Mouse (Mus musculus) hindbrain, embryonic 15.5 days (tissue): ENCODE results near the gene Rpl9. TPM values are rescaled to one million over a fixed set of nuclear protein-coding genes. Genes with fewer than 3 reads are reported as not detected.

Source experiments
- ATAC-seq: fragments of 200-750 bp; cut with Nextera tagmentation; 2 replicates; pipeline ENCODE4 v1.8.0; 2017; ENCODE audit warnings: low read depth, moderate number of reproducible peaks, moderate TSS enrichment; ENCODE audit not compliant: low FRiP score
- H3K27ac ChIP-seq: fragments of 300-500 bp; sonication (generic); replicated peaks from 2 replicates; pipeline ENCODE4 v1.5.1; 2015; ENCODE audit warnings: mild to moderate bottlenecking, inconsistent platforms
- H3K27me3 ChIP-seq: fragments of 300-500 bp; sonication (generic); 2 replicates; pipeline ENCODE4 v1.6.1; 2015; ENCODE audit warnings: control low read depth, inconsistent platforms
- H3K36me3 ChIP-seq: fragments of 300-500 bp; sonication (generic); 2 replicates; pipeline ENCODE4 v1.6.1; 2015; ENCODE audit warnings: control low read depth, inconsistent platforms
- H3K4me1 ChIP-seq: fragments of 300-500 bp; sonication (generic); replicated peaks from 2 replicates; pipeline ENCODE4 v1.6.1; 2015; ENCODE audit warnings: control low read depth, inconsistent platforms
- H3K4me2 ChIP-seq: fragments of 300-500 bp; sonication (generic); 2 replicates; pipeline ENCODE4 v1.6.1; 2015; ENCODE audit warnings: moderate library complexity, mild to moderate bottlenecking, inconsistent platforms
- H3K4me3 ChIP-seq: fragments of 300-500 bp; sonication (generic); 2 replicates; pipeline ENCODE4 v1.5.1; 2015; ENCODE audit warnings: mild to moderate bottlenecking, inconsistent platforms
- H3K9ac ChIP-seq: fragments of 300-500 bp; sonication (generic); 2 replicates; pipeline ENCODE4 v1.6.1; 2015; ENCODE audit warnings: inconsistent platforms
- H3K9me3 ChIP-seq: fragments of 300-500 bp; sonication (generic); 2 replicates; pipeline ENCODE4 v1.6.1; 2016; ENCODE audit warnings: control low read depth, inconsistent platforms
- WGBS: fragments of 180-500 bp; shearing (Covaris S2); methylation state at CpG from one replicate; pipeline ENCODE4 v1.1.7; 2015; 5-methylcytosine and 5-hydroxymethylcytosine counted together
- polyA plus RNA-seq: library from polyadenylated mRNA; unstranded; fragments of >200 nt; fragmentation: Nextera tagmentation; extraction: Ambion mirVana; gene quantifications from 2 replicates; pipeline ENCODE4 v1.2.1, GENCODE M21; 2015

Rpl9 gene
- polyA plus RNA-seq, 1 experiment from 2014 or later: 520 TPM

DNA sequence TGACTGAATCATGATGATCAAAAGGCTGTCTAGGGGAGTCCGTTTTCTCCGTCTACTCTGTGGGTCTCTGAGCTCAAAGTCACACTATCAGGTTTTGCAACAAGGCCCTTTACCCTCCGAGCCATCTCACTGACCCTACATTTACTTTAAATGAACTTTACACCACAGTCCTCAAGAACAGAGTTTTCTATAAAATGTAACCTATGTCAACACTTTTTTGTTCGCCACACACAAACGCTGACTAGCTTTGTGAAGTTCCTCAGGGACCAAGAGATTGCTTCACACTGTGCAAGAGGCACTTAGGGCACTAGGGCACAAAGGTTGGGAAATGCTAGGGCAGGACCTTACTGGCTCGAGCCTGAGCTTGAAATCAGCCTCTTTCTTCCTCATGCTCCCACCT is 34.4 kb downstream of the Rpl9 start:
- no peak overlapping the region for H3K9ac ChIP-seq
- no peaks in the 10 kb centered on the region for H3K9me3 ChIP-seq
- 83% methylated on average over 6 of the region's 6 CpGs for WGBS
- no peak overlapping the region for H3K4me2 ChIP-seq
- no peaks in the 10 kb centered on the region for H3K4me1 ChIP-seq
- no peak for ATAC-seq
- no peak overlapping the region for H3K27ac ChIP-seq
- no peaks in the 10 kb centered on the region for H3K27me3 ChIP-seq
- no peak overlapping the region for H3K4me3 ChIP-seq
- no peaks in the 10 kb centered on the region for H3K36me3 ChIP-seq

DNA sequence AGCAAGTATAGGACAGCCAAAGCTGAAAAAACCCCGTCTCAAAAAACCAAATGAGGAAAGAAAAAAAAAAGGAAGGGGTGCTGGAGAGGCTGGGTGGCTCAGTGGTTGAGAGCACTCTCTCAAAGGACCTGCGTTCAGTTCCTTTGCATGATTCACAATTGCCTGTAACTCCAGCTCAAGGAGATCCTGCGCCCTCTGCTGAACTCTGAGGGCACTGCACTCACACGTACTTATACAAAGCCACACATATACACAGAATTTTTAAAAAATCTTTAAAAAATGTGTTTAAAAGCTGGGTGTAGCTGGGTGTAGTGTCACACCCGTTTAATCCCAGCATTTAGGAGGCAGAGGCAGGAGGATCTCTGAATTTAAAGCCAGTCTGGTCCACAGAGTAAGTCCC is 36.3 kb downstream of the Rpl9 start:
- Histone ChIP-seq H3K4me3 (no peak overlapping the region), H3K4me1 (no peaks in the 10 kb centered on the region), H3K9me3 (no peaks in the 10 kb centered on the region), H3K9ac (no peak overlapping the region), H3K4me2 (no peak overlapping the region), H3K27ac (no peak overlapping the region), H3K36me3 (no peaks in the 10 kb centered on the region), H3K27me3 (no peaks in the 10 kb centered on the region)
- ATAC-seq: no peak
- 82% methylated on average over 5 of the region's 5 CpGs for WGBS

DNA sequence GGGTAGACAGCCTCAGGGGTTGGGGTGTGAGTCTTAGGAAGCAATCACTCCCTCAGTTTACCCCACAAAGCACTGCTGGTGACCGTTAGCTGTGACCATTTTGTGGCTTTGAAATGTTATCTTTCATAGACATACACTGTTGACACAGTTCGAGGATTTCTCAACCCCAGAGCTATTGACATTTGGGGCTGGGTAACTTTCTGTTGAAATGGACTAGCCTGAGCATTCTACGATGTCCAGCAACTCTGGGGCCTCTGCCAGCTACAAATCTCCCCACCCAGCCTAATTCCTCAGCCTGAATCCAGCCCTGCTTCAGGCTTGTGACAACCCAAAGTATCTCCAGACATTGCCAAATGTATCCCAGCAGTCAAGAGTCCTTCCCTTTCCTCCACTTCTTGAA is 37.1 kb downstream of the Rpl9 start:
- H3K36me3 ChIP-seq: no peaks in the 10 kb centered on the region
- no peaks in the 10 kb centered on the region for H3K27me3 ChIP-seq
- H3K4me3 ChIP-seq: no peak overlapping the region
- H3K4me1 ChIP-seq: no peaks in the 10 kb centered on the region
- H3K9ac ChIP-seq: no peak overlapping the region
- no peaks in the 10 kb centered on the region for H3K9me3 ChIP-seq
- no peak overlapping the region for H3K27ac ChIP-seq
- H3K4me2 ChIP-seq: no peak overlapping the region
- WGBS: 87% methylated on average over 3 of the region's 3 CpGs
- no peak for ATAC-seq

DNA sequence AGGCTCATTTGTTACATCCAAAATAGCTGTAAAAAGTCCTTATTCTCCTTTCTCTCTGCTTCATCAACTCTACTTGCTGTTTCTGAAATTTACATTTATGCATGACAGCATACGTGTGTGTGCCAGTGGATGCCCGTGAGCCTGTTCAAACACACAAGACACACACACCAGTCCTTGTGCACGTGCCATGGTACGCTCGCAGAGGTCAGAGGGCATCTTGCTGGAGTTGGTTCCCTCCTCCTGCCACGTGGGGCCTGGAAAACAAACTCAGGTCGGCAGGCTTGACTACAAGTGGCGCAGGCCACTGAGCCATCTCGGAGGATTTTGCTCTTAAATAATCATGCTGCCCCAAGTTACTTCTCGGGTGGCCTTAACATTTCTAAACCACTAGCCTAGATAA is 40.7 kb downstream of the Rpl9 start:
- no peaks in the 10 kb centered on the region for H3K9me3 ChIP-seq
- no peak overlapping the region for H3K4me3 ChIP-seq
- no peak overlapping the region for H3K27ac ChIP-seq
- WGBS: 58% methylated on average over 10 of the region's 10 CpGs
- ATAC-seq: no peak
- H3K27me3 ChIP-seq: no peaks in the 10 kb centered on the region
- H3K36me3 ChIP-seq: no peaks in the 10 kb centered on the region
- H3K4me2 ChIP-seq: no peak overlapping the region
- H3K4me1 ChIP-seq: peaks cover 5% of the 10 kb centered on the region; the same call in 1 of the 2 replicates
- H3K9ac ChIP-seq: no peak overlapping the region

DNA sequence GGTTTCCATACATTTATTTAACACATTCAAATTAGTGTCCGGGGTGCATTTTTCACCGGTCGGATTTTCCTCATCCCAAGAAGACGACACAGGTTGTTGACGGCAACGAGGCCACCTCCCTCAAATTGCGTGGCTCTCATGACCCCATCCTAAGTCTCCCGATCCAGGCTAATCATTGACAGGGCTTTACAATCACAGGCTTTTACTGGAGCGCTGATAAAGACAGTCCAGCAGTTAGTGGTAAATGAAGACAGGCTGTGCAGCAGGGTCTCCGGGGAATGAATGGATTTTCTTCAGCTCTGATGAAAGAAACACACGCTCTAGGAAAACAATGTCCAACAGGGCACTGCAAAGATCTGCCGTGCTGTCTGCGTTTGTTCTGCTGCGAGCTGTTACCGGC is 43.1 kb downstream of the Rpl9 start, which contains the start of gene Klb:
Gene Klb (plus strand): TSS at position 147 of the 400 bp plus-strand sequence.
- no peaks in the 10 kb centered on the region for H3K27me3 ChIP-seq
- no peaks in the 10 kb centered on the region for H3K9me3 ChIP-seq
- H3K36me3 ChIP-seq: no peaks in the 10 kb centered on the region
- peaks cover 5% of the 10 kb centered on the region; the same call in 1 of the 2 replicates for H3K4me1 ChIP-seq
- peak within 1 kb of the TSS; percentile 58 for H3K4me2 ChIP-seq
- no peak within 1 kb of the TSS for H3K27ac ChIP-seq
- peak within 1 kb of the TSS; percentile 25 for H3K4me3 ChIP-seq
- H3K9ac ChIP-seq: peak within 1 kb of the TSS; percentile 27; the same call in 1 of the 2 replicates
- WGBS: 23% methylated on average over 15 of the region's 15 CpGs
- ATAC-seq: no peak

DNA sequence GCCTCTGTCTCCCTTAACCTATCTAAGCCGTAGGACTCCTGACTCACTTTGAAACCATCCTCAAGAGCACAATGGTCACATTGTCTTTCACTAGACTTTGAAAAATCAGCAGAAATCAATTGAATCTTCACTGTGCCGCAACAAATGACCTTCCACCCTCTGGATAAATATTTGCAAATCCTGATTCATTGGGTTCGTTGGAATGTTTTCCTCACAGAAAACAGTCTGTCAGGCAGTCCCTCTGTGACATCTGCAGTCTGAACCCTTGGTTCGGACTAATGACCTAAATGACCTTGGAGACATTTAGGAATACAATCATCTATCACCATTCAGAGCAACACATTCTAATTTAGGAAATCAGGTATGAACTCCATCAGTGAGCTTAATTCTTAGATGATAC is 51.1 kb downstream of the Rpl9 start:
- ATAC-seq: no peak
- H3K9me3 ChIP-seq: no peaks in the 10 kb centered on the region
- H3K36me3 ChIP-seq: no peaks in the 10 kb centered on the region
- H3K27me3 ChIP-seq: no peaks in the 10 kb centered on the region
- no peak overlapping the region for H3K27ac ChIP-seq
- peaks cover 6% of the 10 kb centered on the region; the same call in 1 of the 2 replicates for H3K4me1 ChIP-seq
- H3K4me2 ChIP-seq: no peak overlapping the region
- no peak overlapping the region for H3K4me3 ChIP-seq
- 56% methylated on average over 4 of the region's 4 CpGs for WGBS
- H3K9ac ChIP-seq: no peak overlapping the region

DNA sequence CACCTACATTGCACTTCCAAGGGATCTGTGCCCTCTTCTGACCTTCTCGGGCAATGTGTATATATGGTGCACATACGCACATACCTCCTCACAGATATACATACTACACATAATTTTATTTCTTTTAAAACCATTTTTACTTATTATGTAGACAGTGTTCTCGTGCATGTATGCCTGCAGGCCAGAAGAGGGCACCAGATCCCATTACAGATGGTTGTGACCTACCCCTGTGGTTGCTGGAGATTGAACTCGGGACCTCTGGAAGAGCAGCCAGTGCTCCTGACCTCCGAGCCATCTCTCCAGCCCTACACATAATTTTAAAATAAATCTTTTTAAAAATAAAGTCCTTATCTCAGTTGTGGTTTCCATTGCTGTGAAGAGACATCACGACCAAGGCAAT is 52.9 kb downstream of the Rpl9 start:
- no peak overlapping the region for H3K9ac ChIP-seq
- WGBS: 85% methylated on average over 6 of the region's 6 CpGs
- no peaks in the 10 kb centered on the region for H3K9me3 ChIP-seq
- H3K4me1 ChIP-seq: peaks cover 18% of the 10 kb centered on the region
- H3K36me3 ChIP-seq: no peaks in the 10 kb centered on the region
- no peaks in the 10 kb centered on the region for H3K27me3 ChIP-seq
- H3K27ac ChIP-seq: no peak overlapping the region
- no peak for ATAC-seq
- H3K4me2 ChIP-seq: no peak overlapping the region
- no peak overlapping the region for H3K4me3 ChIP-seq

Other genes starting within 250 kb of the Rpl9 start
- 11.8 and 13.3 TPM in 2 replicates for gene Wdr19, start 191.7 kb downstream of the Rpl9 start, polyA plus RNA-seq
- 29.9 and 37.4 TPM in 2 replicates for gene Rfc1, start 55.8 kb downstream of the Rpl9 start, polyA plus RNA-seq
- gene Klb, start 43.1 kb downstream of the Rpl9 start, polyA plus RNA-seq: 0.08 and 0.32 TPM in 2 replicates
- gene Lias, start 53 bp upstream of the Rpl9 start, polyA plus RNA-seq: 61.1 and 61.6 TPM in 2 replicates
- 42.6 and 43.0 TPM in 2 replicates for gene Ugdh, start 44.5 kb upstream of the Rpl9 start, polyA plus RNA-seq
- gene Gm43552, start 101.4 kb upstream of the Rpl9 start, polyA plus RNA-seq: not detected in 2 replicates
- gene Smim14, start 145.7 kb upstream of the Rpl9 start, polyA plus RNA-seq: 181 and 209 TPM in 2 replicates
- gene Ube2k, start 145.8 kb upstream of the Rpl9 start, polyA plus RNA-seq: 198 and 201 TPM in 2 replicates